ENCODE assay signal across 8 mouse cellular contexts in the genomic region with DNA sequence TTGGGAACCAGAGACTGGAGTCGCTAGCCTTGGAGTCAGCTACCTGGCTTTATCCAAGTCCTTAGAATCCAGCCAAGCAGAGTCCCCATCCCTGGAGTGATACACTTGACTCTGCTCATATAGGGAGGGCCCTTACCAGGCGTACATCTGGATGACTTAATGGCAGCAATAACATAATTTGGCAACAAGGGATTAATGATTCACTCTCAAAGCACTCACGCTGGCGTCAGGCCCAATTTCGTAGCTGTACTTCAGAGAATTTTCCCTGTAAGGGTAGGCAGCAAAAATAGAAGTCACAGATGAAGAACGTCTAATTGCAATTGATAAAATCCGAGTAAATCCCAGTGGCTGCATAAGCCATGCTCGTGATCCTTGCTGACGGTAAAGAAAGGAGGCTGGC.
DNase-seq lines count a peak whose midpoint lies in the region; ATAC-seq and TF ChIP-seq lines count a peak whose summit lies in the region.

No protein-coding gene starts in this region.

- no peak overlapping the region for H3K27ac ChIP-seq in heart, embryonic 10.5 days
- no peak overlapping the region for H3K27ac ChIP-seq in intestine, embryonic 15.5 days
- H3K27ac ChIP-seq in stomach, postnatal 0 days (replicated peaks): no peak overlapping the region

- no peak for TF ChIP-seq EP300 in stomach, postnatal 0 days (optimal IDR thresholded peaks at IDR 0.05)

- peak; percentile 83 for ATAC-seq in intestine, embryonic 15.5 days
- ATAC-seq in stomach, postnatal 0 days (ENCODE audit: low FRiP score, low TSS enrichment): no peak
- ATAC-seq in granulocyte monocyte progenitor cell, adult 5-6 weeks (replicated peaks; ENCODE audit: poor library complexity, severe bottlenecking): no peak

- H3K9ac ChIP-seq in intestine, embryonic 15.5 days: no peak overlapping the region
- no peak overlapping the region for H3K9ac ChIP-seq in stomach, postnatal 0 days (ENCODE audit: low read length)

- no peaks in the 10 kb centered on the region for H3K36me3 ChIP-seq in heart, embryonic 10.5 days
- H3K36me3 ChIP-seq in intestine, embryonic 15.5 days: no peaks in the 10 kb centered on the region
- H3K36me3 ChIP-seq in stomach, postnatal 0 days (ENCODE audit: control insufficient read depth, insufficient read depth, low read length): no peaks in the 10 kb centered on the region

- 0 out of 2 replicates have a peak overlapping the region, but pooled peaks have one; percentile 9 for H3K4me2 ChIP-seq in intestine, embryonic 15.5 days (replicated peaks)
- H3K4me2 ChIP-seq in stomach, postnatal 0 days (replicated peaks; ENCODE audit: low read depth): no peak overlapping the region

- TF ChIP-seq CTCF in stomach, postnatal 0 days (IDR thresholded peaks at IDR 0.05; ENCODE audit: low read depth): no peak

- DNase-seq in heart, adult 8-10 months (ENCODE audit: low spot score): peak; percentile 3
- DNase-seq in heart, embryonic 10.5 days (ENCODE audit: low spot score): no peak
- peak; percentile 20 for DNase-seq in urinary bladder, postnatal 25 days (ENCODE audit: low spot score)
- no peak for DNase-seq in urinary bladder, postnatal 10 days (ENCODE audit: low spot score)
- DNase-seq in stomach, postnatal 0 days (ENCODE audit: low spot score): peak; percentile 16
- no peak for DNase-seq in spleen, adult 12 weeks (ENCODE audit: low spot score)

- H3K4me1 ChIP-seq in heart, embryonic 10.5 days: 0 out of 2 replicates have a peak, but pooled peaks cover 4% of the 10 kb centered on the region
- no peaks in the 10 kb centered on the region for H3K4me1 ChIP-seq in intestine, embryonic 15.5 days (replicated peaks)
- no peaks in the 10 kb centered on the region for H3K4me1 ChIP-seq in stomach, postnatal 0 days (replicated peaks; ENCODE audit: control insufficient read depth, insufficient read depth)

- no peaks in the 10 kb centered on the region for H3K9me3 ChIP-seq in heart, embryonic 10.5 days
- H3K9me3 ChIP-seq in intestine, embryonic 15.5 days: no peaks in the 10 kb centered on the region
- no peaks in the 10 kb centered on the region for H3K9me3 ChIP-seq in stomach, postnatal 0 days (ENCODE audit: control insufficient read depth, low read length)

- no peak overlapping the region for H3K4me3 ChIP-seq in heart, embryonic 10.5 days
- no peak overlapping the region for H3K4me3 ChIP-seq in intestine, embryonic 15.5 days (replicated peaks)
- H3K4me3 ChIP-seq in stomach, postnatal 0 days (ENCODE audit: low read depth, low read length): no peak overlapping the region

- 46% methylated on average over 9 of the region's 9 CpGs for whole genome bisulfite sequencing in heart, embryonic 10.5 days
- 30% methylated on average over 9 of the region's 9 CpGs for WGBS in intestine, embryonic 15.5 days
- 43% methylated on average over 9 of the region's 9 CpGs for WGBS in stomach, postnatal 0 days

- no peaks in the 10 kb centered on the region for H3K27me3 ChIP-seq in heart, embryonic 10.5 days (ENCODE audit: insufficient read depth, poor library complexity, severe bottlenecking)
- H3K27me3 ChIP-seq in intestine, embryonic 15.5 days (replicated peaks): no peaks in the 10 kb centered on the region
- H3K27me3 ChIP-seq in stomach, postnatal 0 days (ENCODE audit: control insufficient read depth, insufficient read depth, low read length): no peaks in the 10 kb centered on the region

Comparison
In these comparisons a context has a peak if more than half of its experiments do, and no peak if none do; other contexts are left out.
1. DNase-seq: peak in heart, adult 8-10 months (single experiment), urinary bladder, postnatal 25 days (single experiment) and stomach, postnatal 0 days (single experiment); none in heart, embryonic 10.5 days (single experiment), urinary bladder, postnatal 10 days (single experiment) and spleen, adult 12 weeks (single experiment).